Mouse (Mus musculus) embryonic fibroblast, embryonic 13.5 days (primary cell): ENCODE measurements at regions not wholly inside any gene's neighbourhood (a gene's known extent, or its start where the extent isn't known, plus 50 kb on each side); places are given as distances from the start of the nearest gene placed in this dataset.

ENCODE experiments used
- H3K27ac ChIP-seq: 2 replicates; pipeline ENCODE4 v1.5.1; 2012; ENCODE audit warnings: low read length, control low read depth, inconsistent platforms; ENCODE audit not compliant: insufficient read depth
- H3K4me1 ChIP-seq: 2 replicates; pipeline ENCODE4 v1.6.1; 2011; ENCODE audit warnings: low read length; ENCODE audit not compliant: control insufficient read depth, insufficient read depth
- H3K4me3 ChIP-seq: 2 replicates; pipeline ENCODE4 v1.5.1; 2011; ENCODE audit warnings: mild to moderate bottlenecking, control low read depth, low read length; ENCODE audit not compliant: insufficient read depth
- CTCF ChIP-seq: IDR thresholded peaks from 2 replicates; pipeline ENCODE4 v1.5.1; 2011; ENCODE audit warnings: mild to moderate bottlenecking, control low read depth, low read length, moderate library complexity, borderline replicate concordance; ENCODE audit not compliant: insufficient read depth
- POLR2A ChIP-seq: IDR thresholded peaks from 2 replicates; pipeline ENCODE4 v1.6.1; 2011; ENCODE audit warnings: low read depth, mild to moderate bottlenecking, control low read depth, low read length, moderate library complexity

GRCm38 (mm10) chr4:95194621-95195455 is 142.8 kb upstream of the Jun start:
- TF ChIP-seq CTCF: no peak
- TF ChIP-seq POLR2A: no peak
- H3K4me1 ChIP-seq: no peaks in the 10 kb centered on the region
- H3K4me3 ChIP-seq: no peak overlapping the region
- no peak overlapping the region for H3K27ac ChIP-seq

GRCm38 (mm10) chr4:95196106-95196505 is 144.1 kb upstream of the Jun start:
- TF ChIP-seq CTCF (no peak), POLR2A (no peak)
- no peak overlapping the region for H3K4me3 ChIP-seq
- H3K27ac ChIP-seq: no peak overlapping the region
- no peaks in the 10 kb centered on the region for H3K4me1 ChIP-seq

- H3K27ac ChIP-seq: no peak overlapping the region
- no peaks in the 10 kb centered on the region for H3K4me1 ChIP-seq
- TF ChIP-seq POLR2A (no peak), CTCF (no peak)
- H3K4me3 ChIP-seq: no peak overlapping the region
Observed at GRCm38 (mm10) chr4:95197077-95197711, 145.2 kb upstream of the Jun start.

- no peak overlapping the region for H3K27ac ChIP-seq
- H3K4me3 ChIP-seq: no peak overlapping the region
- TF ChIP-seq POLR2A: no peak
- TF ChIP-seq CTCF: no peak
- H3K4me1 ChIP-seq: no peaks in the 10 kb centered on the region
Observed at GRCm38 (mm10) chr4:95199394-95199793, 147.4 kb upstream of the Jun start.

- no peak overlapping the region for H3K4me3 ChIP-seq
- no peaks in the 10 kb centered on the region for H3K4me1 ChIP-seq
- no peak overlapping the region for H3K27ac ChIP-seq
- TF ChIP-seq CTCF (no peak), POLR2A (no peak)
Observed at GRCm38 (mm10) chr4:95200130-95200529, 148.1 kb upstream of the Jun start.

GRCm38 (mm10) chr4:95202478-95202877 is 150.5 kb upstream of the Jun start:
- Histone ChIP-seq H3K4me3 (no peak overlapping the region), H3K4me1 (no peaks in the 10 kb centered on the region), H3K27ac (no peak overlapping the region)
- TF ChIP-seq CTCF: no peak
- TF ChIP-seq POLR2A: no peak

- Histone ChIP-seq H3K27ac (no peak overlapping the region), H3K4me3 (no peak overlapping the region), H3K4me1 (no peaks in the 10 kb centered on the region)
- TF ChIP-seq CTCF (no peak), POLR2A (no peak)
Observed at GRCm38 (mm10) chr4:95203577-95203976, 151.6 kb upstream of the Jun start.

GRCm38 (mm10) chr4:95205372-95205771 is 153.3 kb upstream of the Jun start:
- Histone ChIP-seq H3K27ac (no peak overlapping the region), H3K4me3 (no peak overlapping the region), H3K4me1 (no peaks in the 10 kb centered on the region)
- TF ChIP-seq POLR2A (no peak), CTCF (no peak)

- no peaks in the 10 kb centered on the region for H3K4me1 ChIP-seq
- H3K4me3 ChIP-seq: no peak overlapping the region
- TF ChIP-seq POLR2A (no peak), CTCF (no peak)
- no peak overlapping the region for H3K27ac ChIP-seq
Observed at GRCm38 (mm10) chr4:95207783-95208182, 155.8 kb upstream of the Jun start.

- no peak overlapping the region for H3K4me3 ChIP-seq
- H3K27ac ChIP-seq: no peak overlapping the region
- TF ChIP-seq CTCF (no peak), POLR2A (no peak)
- H3K4me1 ChIP-seq: no peaks in the 10 kb centered on the region
Observed at GRCm38 (mm10) chr4:95208827-95209226, 156.8 kb upstream of the Jun start.
